Mouse (Mus musculus): Measurements from ENCODE around the gene Amotl2. TPM values are rescaled to one million over a fixed set of nuclear protein-coding genes. Genes with fewer than 3 reads are reported as not detected.

Gene Amotl2
- 0.19 and 0.63 TPM in 2 replicates for total RNA-seq (2015; ENCODE audit: low replicate concordance)
- 2.5 and 3.7 TPM in 2 replicates for total RNA-seq (2017; ENCODE audit: low replicate concordance)

GRCm38 (mm10) chr9:102716481-102717163 lies at the start of gene Amotl2:
Gene Amotl2 (plus strand): TSS chr9:102716672.
- ATAC-seq (replicated peaks; ENCODE audit: low FRiP score, poor library complexity, severe bottlenecking): no peak

GRCm38 (mm10) chr9:102668115-102668514 lies 48.4 kb upstream of the Amotl2 start:
- no peak for ATAC-seq (replicated peaks; ENCODE audit: low FRiP score, poor library complexity, severe bottlenecking)

GRCm38 (mm10) chr9:102668906-102669305 lies 47.6 kb upstream of the Amotl2 start:
- no peak for ATAC-seq (replicated peaks; ENCODE audit: low FRiP score, poor library complexity, severe bottlenecking)

- ATAC-seq (replicated peaks; ENCODE audit: low FRiP score, poor library complexity, severe bottlenecking): no peak
Measured at GRCm38 (mm10) chr9:102673381-102673780, 43.1 kb upstream of the Amotl2 start.

GRCm38 (mm10) chr9:102675922-102676321 lies 40.5 kb upstream of the Amotl2 start:
- ATAC-seq (replicated peaks; ENCODE audit: low FRiP score, poor library complexity, severe bottlenecking): no peak

GRCm38 (mm10) chr9:102681470-102681869 lies 35.0 kb upstream of the Amotl2 start:
- no peak for ATAC-seq (replicated peaks; ENCODE audit: low FRiP score, poor library complexity, severe bottlenecking)

GRCm38 (mm10) chr9:102687943-102688342 lies 28.5 kb upstream of the Amotl2 start:
- no peak for ATAC-seq (replicated peaks; ENCODE audit: low FRiP score, poor library complexity, severe bottlenecking)

- ATAC-seq (replicated peaks; ENCODE audit: low FRiP score, poor library complexity, severe bottlenecking): no peak
Measured at GRCm38 (mm10) chr9:102689406-102689939, 27.0 kb upstream of the Amotl2 start.

- ATAC-seq (replicated peaks; ENCODE audit: low FRiP score, poor library complexity, severe bottlenecking): no peak
Measured at GRCm38 (mm10) chr9:102689940-102690642, 26.4 kb upstream of the Amotl2 start.

GRCm38 (mm10) chr9:102690891-102691290 lies 25.6 kb upstream of the Amotl2 start:
- ATAC-seq (replicated peaks; ENCODE audit: low FRiP score, poor library complexity, severe bottlenecking): no peak

GRCm38 (mm10) chr9:102692564-102693475 lies 23.7 kb upstream of the Amotl2 start:
- ATAC-seq (replicated peaks; ENCODE audit: low FRiP score, poor library complexity, severe bottlenecking): no peak

GRCm38 (mm10) chr9:102701042-102701441 lies 15.4 kb upstream of the Amotl2 start:
- no peak for ATAC-seq (replicated peaks; ENCODE audit: low FRiP score, poor library complexity, severe bottlenecking)

- ATAC-seq (replicated peaks; ENCODE audit: low FRiP score, poor library complexity, severe bottlenecking): no peak
Measured at GRCm38 (mm10) chr9:102709504-102710135, 6.9 kb upstream of the Amotl2 start.

- ATAC-seq (replicated peaks; ENCODE audit: low FRiP score, poor library complexity, severe bottlenecking): no peak
Measured at GRCm38 (mm10) chr9:102710520-102710919, 6.0 kb upstream of the Amotl2 start.

GRCm38 (mm10) chr9:102713797-102714196 lies 2.7 kb upstream of the Amotl2 start:
- no peak for ATAC-seq (replicated peaks; ENCODE audit: low FRiP score, poor library complexity, severe bottlenecking)

- no peak for ATAC-seq (replicated peaks; ENCODE audit: low FRiP score, poor library complexity, severe bottlenecking)
Measured at GRCm38 (mm10) chr9:102714893-102715505, 1.5 kb upstream of the Amotl2 start.

GRCm38 (mm10) chr9:102715506-102715900 lies 969 bp upstream of the Amotl2 start:
- ATAC-seq (replicated peaks; ENCODE audit: low FRiP score, poor library complexity, severe bottlenecking): no peak

GRCm38 (mm10) chr9:102717164-102717885 lies 853 bp downstream of the Amotl2 start:
- no peak for ATAC-seq (replicated peaks; ENCODE audit: low FRiP score, poor library complexity, severe bottlenecking)

Data from erythroblast, adult 5-6 weeks (primary cell).